Mouse (Mus musculus) brain, embryonic 14.5 days (tissue): ENCODE measurements at regions not wholly inside any gene's neighbourhood (a gene's known extent, or its start where the extent isn't known, plus 50 kb on each side); places are given as distances from the start of the nearest gene placed in this dataset.

Experiments
- CTCF ChIP-seq: fragments of 200-500 bp; IDR thresholded peaks from 2 replicates; pipeline ENCODE4 v1.5.1; 2012; ENCODE audit warnings: inconsistent platforms, mild to moderate bottlenecking, moderate library complexity, borderline replicate concordance; ENCODE audit not compliant: insufficient read depth, insufficient read length; ENCODE audit errors: extremely low read depth
- POLR2A ChIP-seq: fragments of 200-500 bp; IDR thresholded peaks from 2 replicates; pipeline ENCODE4 v1.6.1; 2012; ENCODE audit warnings: mild to moderate bottlenecking, inconsistent platforms, borderline replicate concordance; ENCODE audit not compliant: poor library complexity, insufficient read depth, insufficient read length, severe bottlenecking; ENCODE audit errors: extremely low read depth

DNA sequence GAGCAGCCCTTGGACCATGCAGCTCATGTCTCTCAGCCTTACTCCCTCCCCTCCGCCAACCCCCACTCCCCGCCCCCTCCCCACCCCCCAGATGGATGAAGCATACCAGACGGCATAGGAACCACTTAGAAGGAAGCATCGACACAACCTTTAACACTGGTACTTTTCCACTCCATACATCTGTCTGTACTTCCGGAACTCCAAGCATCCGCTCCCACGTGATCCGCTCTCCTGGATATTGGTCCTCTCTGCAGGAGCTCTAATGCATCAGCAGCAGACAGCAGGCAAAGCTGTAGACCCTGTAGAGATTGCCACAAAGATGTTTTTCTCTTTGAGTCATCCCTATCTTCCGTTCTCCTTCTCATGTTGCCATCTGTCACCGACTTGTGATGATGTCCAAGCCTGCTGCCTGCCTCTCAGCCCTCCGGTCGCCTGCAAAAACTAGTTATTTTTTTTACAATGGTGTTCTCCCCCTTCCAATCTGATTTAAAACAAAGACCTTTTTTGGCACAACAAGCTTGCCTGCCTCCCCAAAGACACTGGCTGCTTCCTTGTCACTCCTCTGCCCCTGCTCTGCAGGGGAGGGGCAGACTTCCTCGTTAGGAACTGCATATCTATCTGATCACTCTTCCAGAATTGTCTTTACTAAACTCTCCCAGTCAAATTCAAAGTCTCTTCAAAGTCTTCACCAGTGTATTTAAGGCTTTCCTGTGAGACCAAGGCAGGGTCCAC, 62.4 kb upstream of the Mrps6 start:
- TF ChIP-seq POLR2A, result no peak
- no peak for TF ChIP-seq CTCF
